Mouse (Mus musculus) thymus, postnatal 4 days (tissue): Measurements from ENCODE around the gene Ifi202b.
"Not testable (repeated sequence)": the region's sequence is repeated elsewhere in the genome, so short reads cannot be mapped to it uniquely, and the experiment has no call there.

Experiments used
- DNase-seq: peaks from one replicate; pipeline ENCODE4 v3.0.0; 2021

Ifi202b gene

DNA sequence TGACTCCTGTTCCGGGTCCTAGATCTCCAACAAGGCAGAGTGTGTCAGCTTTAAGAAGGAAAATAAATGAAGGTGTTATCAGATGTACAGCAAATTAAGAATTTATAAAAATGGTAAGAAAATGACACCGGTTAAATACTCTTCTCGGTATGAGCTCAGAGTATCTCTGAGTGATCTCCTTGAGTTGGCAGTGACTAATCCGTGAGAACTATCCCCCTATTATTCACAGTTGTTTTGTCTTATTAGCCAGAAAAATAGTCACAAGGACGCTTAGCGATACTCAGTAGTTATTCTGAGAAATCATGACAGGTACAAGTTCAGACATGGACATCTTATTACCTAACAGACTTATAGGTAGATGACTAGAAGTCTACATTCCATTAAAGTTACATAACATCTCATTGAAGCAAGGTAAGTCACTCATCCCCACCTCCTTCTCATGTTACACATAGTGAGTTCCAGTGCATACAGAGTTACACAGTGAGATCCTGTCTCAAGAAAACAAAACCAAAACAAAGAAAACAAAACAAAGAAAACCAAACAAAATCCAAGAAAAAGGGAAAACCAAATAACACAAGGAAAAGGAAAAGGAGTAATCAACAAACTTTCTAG, at the start of gene Ifi202b:
Gene Ifi202b (minus strand): TSS at position 51 of the 612 bp plus-strand sequence.
- not testable (repeated sequence) for DNase-seq

- no peak for DNase-seq
Measured at GRCm38 (mm10) chr1:174031698-174032097, 49.2 kb upstream of the Ifi202b start, which contains the start of gene Ifi205. Gene Ifi205, minus strand, starts transcription at chr1:174031810.

DNA sequence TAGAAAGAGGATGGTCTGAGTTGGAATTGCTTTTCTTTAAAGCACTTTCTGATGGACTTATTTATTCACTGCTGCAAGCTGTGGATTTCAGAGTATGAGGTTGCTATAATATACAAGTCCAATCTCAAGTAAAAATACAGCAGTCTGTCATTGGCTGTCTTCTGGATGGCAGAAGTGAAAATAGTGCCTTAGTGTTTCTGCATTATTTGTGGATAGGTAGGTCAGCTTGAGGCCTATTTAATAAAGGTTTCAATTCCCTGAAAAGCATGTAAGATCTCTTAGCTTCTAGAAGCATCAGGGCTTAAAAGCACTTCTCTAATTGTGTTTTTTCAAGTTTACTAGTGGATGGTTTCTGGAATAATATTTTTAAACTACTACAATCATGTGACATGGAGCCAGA, 24.5 kb upstream of the Ifi202b start:
- not testable (repeated sequence) for DNase-seq

DNA sequence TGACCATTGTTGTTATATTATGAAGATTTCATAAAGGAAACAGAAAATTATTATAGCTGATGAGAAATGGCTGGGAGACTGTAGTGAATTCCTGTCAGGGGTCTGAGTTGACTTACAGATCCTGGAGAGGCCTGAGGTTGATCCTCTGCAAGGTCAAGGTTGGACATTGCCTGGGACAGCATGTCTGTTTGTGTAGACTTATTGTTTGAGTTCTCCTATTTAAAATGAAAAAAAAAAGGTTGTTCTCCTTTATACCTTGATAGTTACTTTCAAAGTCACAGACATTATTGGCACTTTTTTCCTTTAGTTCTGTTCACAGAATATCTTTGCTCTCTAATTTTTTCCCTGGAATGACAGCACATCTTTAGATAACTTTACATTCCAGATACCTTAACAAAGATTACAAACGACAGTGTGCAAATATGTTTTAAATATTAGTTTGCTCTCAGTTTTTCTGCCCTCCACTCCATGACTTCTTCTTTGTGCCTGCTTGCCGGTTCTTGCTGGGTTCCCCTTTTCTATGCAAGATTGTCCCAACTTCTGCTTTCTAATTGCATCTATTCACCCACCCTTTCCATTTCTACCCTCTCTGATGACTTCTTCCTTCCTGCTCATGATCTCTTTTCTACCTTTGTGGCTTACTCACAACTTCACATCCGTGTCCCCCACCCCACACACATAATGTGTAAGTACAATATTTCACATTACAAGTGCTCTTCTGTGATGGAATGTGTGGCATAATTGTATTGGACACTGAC, 22.0 kb upstream of the Ifi202b start:
- DNase-seq: not testable (repeated sequence)

- DNase-seq: no peak
Measured at GRCm38 (mm10) chr1:173995003-173995402, 12.5 kb upstream of the Ifi202b start.

- DNase-seq: not testable (repeated sequence)
Measured at GRCm38 (mm10) chr1:173981038-173981437, 1.5 kb downstream of the Ifi202b start.

- no peak for DNase-seq
Measured at GRCm38 (mm10) chr1:173977622-173978021, 4.9 kb downstream of the Ifi202b start.

DNA sequence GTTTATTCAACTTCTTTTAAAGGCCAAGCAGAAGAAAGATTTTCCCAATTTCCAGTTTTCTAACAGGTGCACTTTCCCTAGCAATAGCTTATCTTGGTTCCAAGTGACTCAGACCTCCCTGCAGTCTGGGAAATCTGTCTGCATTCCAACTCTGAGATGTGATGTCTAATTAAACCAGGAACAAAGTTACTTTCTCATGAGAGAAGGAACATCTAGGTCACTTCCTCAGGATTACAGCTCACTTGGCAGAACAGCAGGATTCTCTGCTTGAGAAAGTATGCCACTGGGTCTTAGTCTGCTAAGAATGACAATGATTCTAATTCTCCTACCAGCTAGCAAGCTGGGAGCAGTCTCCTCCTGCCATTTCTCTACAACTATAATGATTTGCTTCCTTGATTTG, 9.4 kb downstream of the Ifi202b start:
- no peak for DNase-seq

GRCm38 (mm10) chr1:173961491-173961890, 21.1 kb downstream of the Ifi202b start:
- not testable (repeated sequence) for DNase-seq

- not testable (repeated sequence) for DNase-seq
Measured at GRCm38 (mm10) chr1:173959998-173960397, 22.5 kb downstream of the Ifi202b start.

DNA sequence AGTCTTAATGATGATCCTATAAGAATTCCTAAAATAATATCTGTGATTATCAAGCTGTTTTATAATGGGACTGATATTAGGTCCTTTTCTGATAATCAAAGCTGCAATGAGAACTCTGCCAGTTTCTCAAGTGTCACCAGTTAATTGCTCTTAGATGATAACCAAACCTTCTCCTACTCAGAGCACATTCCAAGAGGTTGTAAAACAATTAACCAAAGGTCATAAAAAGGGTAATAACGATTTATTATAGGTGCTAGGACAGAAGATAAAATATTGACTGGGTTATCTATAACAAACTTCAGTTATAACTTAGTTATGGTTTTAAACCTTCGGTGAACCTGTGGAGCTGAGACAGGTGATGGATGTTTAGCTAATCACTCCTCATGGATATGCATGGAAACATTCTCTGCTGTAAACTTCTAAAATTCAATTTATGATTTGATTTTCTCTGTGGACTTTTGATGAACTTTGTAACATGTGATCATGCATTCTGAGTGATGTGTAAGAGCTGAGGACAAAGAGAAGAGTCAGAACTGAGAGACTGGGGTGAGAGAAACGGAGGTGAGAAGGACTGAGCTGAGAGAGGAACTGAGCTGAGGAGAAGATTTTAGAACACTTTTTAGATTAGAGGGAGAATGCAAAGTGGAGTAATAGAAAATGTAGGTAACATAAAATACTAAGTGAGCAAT, 26.6 kb downstream of the Ifi202b start:
- not testable (repeated sequence) for DNase-seq

DNA sequence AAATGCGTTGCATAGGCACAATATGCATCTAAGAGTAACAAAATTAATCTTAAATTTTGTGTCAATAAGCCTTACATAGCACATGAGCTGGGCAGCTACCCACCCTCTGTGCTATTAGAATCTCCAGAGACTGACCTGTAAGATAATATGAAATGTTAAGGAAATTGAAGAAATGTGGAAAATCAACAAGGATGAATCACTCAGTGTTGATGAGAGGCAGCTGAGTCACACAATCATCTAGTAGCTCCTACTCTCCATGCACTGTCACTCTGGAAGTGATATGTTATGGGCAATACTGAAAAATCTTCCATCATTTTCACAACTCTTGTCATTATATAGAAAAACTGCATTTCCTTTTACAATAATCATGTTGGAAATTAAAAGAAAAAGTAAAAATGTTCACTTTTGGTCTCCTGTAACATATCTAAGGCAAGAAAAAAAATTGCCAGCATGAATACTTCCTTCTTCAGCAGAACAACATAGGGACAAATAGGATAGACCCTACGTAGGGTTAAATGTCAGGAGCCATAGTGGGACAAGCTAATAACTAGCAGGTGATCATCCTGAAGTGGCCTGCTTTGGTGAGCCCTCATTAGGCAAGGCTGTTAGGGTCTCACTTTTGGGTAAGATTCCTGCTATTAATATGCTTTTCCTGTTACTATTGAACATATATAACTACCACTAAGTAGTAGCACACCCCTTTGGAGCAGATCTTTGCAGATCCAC, 27.3 kb downstream of the Ifi202b start:
- DNase-seq: no peak

DNA sequence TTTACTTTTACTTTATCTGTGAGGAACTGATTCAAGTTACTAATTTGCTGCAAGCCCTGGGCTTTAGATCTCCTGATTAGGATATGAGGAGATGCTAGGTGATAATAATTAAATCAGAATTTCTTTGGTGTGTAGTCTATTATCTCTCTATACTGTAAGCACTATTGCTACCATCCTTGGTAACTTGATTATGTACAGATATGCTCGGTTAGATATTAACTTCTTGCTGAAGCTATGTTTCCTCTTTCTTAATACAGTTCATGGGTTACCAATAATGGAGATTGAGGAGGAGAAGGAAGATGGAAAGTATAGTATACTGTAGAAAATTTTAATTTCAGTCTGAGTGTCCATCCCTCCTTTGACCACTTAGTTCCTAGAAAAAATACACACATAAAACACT, 29.0 kb downstream of the Ifi202b start:
- DNase-seq: no peak

DNA sequence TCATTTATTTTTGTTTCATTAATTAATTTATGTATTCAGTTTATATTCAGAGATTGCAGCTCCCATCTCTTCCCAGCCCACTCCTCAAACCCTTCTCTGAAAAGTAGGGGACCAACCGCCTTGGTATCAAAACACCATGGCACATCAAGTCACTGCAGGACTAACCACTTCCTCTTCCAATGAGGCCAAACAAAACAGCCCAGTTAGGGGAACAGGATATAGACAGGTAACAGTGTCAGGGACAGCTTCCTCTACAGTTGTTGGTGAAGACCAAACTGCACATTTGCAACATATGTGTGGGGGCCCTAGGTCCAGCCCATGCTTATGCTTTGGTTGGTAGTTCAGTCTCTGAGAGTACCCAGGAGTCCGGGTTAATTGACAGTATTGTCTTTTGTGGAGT, 33.5 kb downstream of the Ifi202b start:
- peak; percentile 13 for DNase-seq

DNA sequence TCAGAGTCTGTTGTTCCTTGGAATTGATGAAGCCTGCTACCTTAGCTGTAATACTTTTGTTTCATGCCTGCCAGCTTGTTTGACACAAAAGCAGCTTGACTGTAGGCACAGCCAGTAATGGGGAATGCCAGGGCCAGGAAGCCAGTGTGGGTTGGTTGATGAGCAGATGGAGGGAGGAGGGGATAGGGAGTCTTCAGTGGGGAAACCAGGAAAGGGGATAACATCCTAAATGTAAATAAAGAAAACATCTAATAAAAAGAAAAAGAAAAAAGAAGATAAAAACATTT, 39.8 kb downstream of the Ifi202b start:
- peak; percentile 28 for DNase-seq

- peak; percentile 16 for DNase-seq
Measured at GRCm38 (mm10) chr1:173941924-173942779, 40.4 kb downstream of the Ifi202b start, which contains the start of the genes Mndal and Ifi203. Gene Mndal, minus strand, starts transcription at chr1:173942491. Gene Ifi203, minus strand, starts transcription at chr1:173942672.

- DNase-seq: not testable (repeated sequence)
Measured at GRCm38 (mm10) chr1:173941522-173941921, 41.0 kb downstream of the Ifi202b start.

DNA sequence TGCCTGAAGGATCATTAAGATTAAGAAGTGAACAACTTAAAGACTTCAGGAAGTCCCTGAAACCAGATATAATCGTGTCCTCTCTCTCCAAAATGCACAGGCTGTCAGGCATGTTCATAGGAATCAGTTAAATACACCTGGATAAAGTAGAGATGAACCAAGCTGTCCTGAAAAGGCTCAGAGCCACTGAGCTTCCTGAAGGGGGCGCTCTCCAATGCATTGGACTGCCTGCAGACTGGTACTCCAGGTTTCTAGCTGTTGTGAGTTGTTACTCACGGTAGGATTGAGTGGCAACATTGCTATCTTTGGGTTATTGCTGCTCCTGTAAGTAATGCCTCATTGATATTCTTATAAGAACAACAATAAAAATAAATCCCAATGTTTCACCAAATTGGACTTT, 63.3 kb downstream of the Ifi202b start:
- not testable (repeated sequence) for DNase-seq

- no peak for DNase-seq
Measured at GRCm38 (mm10) chr1:173914559-173914958, 68.0 kb downstream of the Ifi202b start.

DNA sequence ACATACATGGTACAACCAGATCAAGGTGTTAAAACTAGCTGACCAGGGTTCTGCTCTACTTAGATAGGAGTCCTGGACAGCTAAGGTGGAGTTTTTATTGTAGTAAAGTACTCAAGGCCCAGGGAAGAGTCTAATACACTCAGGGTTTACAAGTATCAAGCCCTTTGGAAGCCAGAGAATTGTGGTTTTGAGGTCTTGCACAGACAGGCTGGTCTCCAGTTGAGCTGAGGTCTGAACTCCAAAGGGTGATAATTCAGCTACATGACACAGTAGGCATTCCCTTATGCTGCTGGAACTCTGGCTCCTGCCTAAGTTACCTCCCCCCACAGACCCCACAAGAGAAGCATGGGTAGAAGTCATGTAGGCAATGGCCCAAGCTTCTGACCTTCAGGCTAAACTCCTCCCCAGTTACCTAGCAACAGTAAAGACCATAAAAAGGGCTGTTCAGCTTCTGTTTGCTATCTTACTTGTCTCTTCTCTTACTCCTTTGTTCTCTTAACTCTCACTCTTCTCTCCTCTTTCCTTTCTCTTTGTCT, 69.2 kb downstream of the Ifi202b start:
- DNase-seq: not testable (repeated sequence)
